Mouse (Mus musculus): Measurements from ENCODE around the gene Sh3tc1.

GRCm38 (mm10) chr5:35756997-35757638 is 17.3 kb upstream of the Sh3tc1 start:
- TF ChIP-seq POLR2A (IDR thresholded peaks at IDR 0.05; ENCODE audit: borderline replicate concordance, extremely low read depth, insufficient read depth, insufficient read length, poor library complexity, severe bottlenecking) (no peak), CTCF (IDR thresholded peaks at IDR 0.05; ENCODE audit: borderline replicate concordance, extremely low read depth, insufficient read depth, insufficient read length) (no peak)

Measured in brain, embryonic 14.5 days (tissue).